Mouse (Mus musculus): ENCODE results near the gene Fam169b.

The Fam169b gene

GRCm38 (mm10) chr7:68318006-68318788 is 44.6 kb downstream of the Fam169b start:
- DNase-seq (ENCODE audit: low read depth, low spot score): no peak

GRCm38 (mm10) chr7:68318979-68319378 is 45.3 kb downstream of the Fam169b start:
- DNase-seq (ENCODE audit: low read depth, low spot score): no peak

- no peak for DNase-seq (ENCODE audit: low read depth, low spot score)
Measured at GRCm38 (mm10) chr7:68320078-68320810, 46.6 kb downstream of the Fam169b start.

DNA sequence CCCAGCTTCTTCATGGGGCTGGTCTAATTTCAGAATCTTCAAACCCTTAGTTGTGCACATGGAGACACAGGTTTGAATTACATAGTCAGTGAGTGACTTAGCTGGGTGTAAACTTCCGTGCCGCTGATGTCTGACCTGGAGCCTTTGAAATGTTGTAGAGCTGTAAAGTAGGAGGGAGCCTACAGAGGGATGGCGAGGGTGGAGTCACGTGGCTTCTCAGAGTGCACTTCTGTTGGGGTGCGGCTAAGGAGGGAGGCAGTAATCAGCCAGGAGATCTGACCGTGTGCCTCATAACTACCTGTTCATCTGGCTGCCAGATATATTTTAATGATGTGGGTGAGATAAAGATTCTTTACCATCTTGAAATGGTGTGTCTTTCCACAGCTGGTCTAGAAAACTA is 49.4 kb downstream of the Fam169b start:
- DNase-seq (ENCODE audit: low read depth, low spot score): no peak

DNA sequence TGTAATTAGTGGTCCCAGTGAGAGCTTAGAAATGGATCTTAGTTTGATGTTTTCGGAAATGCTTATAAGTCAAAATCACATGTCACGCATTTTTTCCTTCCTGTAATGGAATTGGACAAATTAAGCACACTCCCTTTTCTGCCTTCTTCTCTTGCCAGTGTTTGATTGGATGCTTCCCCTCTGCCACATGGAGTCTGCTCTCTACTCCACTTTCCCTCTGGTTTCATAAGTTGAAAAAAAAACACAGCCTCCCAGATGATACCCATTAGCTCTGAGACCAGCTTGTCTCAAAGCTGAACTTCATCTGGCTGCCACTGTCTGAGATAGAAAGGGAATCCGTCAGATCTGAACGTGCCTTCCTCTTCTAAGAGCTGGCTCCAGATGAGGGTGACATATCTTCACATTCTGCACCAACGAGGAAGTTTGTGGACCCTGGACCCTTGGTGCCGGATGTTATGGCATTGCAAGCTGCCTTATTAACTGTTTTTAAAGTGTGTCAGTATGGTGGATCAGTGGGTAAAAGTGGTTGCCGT is 52.6 kb downstream of the Fam169b start:
- DNase-seq (ENCODE audit: low read depth, low spot score): no peak

DNA sequence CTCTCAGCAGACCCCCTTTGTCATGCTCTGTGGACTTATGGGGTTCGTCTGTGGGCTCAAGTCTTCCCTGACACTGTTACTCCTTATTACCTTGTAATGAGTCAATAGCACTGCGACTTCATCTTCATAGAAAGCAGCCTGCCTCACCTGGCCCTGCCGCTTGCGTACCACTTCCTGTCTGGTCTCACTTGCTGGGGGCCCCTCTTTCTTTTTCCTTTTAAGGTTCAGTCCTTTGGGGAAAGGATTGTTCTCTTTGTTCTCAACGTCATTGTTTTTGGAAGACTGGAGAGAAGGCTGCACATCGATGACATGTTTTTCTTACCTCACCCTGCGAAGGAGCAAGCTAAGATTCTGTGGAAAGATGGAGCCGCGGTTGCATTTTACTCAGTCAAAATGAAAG is 55.4 kb downstream of the Fam169b start:
- no peak for DNase-seq (ENCODE audit: low read depth, low spot score)

DNA sequence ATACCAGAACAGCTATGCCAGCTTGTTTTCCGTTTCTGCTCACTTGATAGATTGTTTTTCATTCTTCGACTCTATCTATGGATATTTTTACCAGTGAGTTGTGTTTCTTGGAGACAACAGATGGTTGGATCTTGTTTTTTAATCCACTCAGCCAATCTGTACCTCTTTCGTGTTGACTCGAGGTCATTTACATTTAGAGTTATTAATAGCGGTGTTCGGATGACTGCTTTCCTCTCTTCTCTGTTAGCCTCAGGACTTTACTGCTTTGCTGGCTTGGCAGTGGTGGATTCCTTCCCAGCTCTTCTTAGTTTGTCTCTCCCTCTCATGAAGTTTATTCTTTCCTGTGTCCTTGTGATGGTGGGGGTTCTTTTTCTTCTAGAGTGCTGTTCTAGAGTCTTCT is 59.2 kb downstream of the Fam169b start:
- DNase-seq (ENCODE audit: low read depth, low spot score): no peak

DNA sequence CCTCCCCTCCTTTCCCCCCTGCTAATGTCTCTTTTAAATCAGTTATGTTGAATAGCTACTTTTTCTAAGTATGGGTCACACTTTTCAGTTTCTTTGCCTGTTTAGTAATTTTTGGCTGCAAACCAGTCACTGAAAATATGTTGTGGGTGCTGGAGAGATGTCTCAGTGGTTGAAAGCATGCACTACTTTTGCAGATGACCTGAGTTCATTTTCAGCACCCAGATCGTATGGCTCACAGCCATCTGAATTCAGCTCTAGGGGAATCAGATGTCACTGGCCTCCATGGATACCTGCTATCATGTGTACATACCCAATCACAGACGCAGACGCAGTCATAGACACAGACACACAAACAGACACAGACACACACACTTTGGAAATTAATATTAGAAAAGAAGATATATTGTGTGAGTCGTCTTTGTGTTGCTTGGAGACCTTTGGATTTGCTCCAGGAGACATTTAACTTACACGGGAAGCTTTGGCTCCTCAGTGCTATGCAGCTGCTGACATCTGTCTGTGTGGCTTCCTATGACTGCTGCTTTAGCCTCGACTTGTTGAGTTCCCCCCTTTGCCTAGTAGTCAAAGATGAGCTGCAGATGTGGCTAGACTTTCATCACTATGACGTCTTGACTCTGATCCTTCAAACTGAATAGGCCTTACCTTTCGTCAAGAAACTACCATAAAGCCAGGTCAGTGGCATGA is 63.6 kb downstream of the Fam169b start:
- no peak for DNase-seq (ENCODE audit: low read depth, low spot score)

DNA sequence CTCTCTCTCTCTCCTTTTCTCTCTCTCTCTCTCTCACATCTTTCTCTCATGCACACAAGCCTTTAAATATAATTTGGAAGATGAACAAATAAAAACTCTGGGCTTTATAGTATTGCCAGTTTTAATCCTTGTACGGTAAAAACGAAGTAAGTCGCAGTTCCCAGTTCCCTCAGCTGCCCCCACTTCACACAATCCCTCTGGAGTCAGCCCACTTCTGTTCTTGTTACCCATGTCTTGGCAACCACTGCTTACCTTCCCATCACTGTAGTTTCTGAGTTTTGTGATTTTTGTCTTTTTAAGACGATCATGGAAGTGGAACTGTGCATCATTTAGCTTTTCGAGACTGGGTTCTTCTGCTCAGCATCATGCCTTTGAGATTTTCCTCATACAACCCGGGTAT is 65.0 kb downstream of the Fam169b start:
- DNase-seq (ENCODE audit: low read depth, low spot score): peak; percentile 40

DNA sequence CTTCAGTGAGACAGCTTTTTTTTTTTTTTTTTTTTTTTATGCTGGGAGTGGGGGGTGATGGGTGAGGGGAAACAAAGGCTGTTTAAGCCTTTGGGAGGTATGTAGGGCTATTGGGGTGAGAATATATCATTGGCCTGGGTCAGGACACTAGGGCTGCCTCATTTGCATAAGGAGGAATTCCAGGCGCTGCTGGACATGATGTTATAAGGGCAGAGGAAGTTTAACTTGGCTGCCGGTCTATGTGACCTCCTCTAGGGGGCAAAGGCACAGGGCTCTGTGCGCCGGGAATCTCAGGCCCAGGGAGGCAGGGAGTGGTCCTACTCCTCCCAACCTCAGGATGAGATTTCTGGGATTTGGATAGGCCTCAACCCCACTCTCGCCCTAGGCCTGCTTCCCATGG is 70.9 kb downstream of the Fam169b start:
- no peak for DNase-seq (ENCODE audit: low read depth, low spot score)

- no peak for DNase-seq (ENCODE audit: low read depth, low spot score)
Measured at GRCm38 (mm10) chr7:68345963-68346362, 72.3 kb downstream of the Fam169b start.

DNA sequence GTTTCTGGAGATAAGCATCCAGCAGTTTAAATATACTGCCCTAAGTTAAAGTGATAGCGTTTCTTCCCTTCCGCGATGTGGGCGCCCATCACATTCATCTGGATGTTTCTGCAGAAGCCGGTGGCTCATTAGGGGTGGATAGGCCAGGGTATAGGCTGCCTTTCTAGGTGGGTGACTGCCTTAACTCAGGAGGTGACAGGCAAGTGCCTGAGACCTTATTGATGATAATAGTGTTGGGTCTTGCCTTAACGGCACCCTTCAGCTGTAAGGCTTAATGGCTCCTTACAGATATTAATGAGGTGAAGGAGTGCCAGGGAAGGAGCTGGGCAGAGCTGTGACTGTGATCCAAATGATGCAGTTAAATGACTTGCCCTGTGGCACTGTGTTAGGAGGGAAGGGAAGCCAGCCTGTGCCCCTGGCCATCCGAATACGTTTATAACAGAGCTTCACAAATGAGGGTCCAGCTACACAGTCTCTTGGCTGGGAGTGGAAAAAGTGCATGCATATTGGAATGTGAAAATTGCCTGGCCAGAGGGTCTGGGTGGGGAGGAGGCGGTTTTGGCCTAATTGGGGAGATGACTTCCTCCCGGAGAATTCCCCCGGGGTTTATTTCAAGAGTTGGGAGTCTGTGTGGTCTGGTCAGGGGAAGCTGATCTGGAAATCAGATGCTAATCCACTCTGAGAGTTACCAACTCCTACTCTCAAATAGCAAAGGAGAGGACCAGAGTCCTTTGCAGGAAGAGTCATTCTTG is 81.9 kb downstream of the Fam169b start:
- no peak for DNase-seq (ENCODE audit: low read depth, low spot score)

GRCm38 (mm10) chr7:68357407-68357806 is 83.8 kb downstream of the Fam169b start:
- peak; percentile 58 for DNase-seq (ENCODE audit: low read depth, low spot score)

DNA sequence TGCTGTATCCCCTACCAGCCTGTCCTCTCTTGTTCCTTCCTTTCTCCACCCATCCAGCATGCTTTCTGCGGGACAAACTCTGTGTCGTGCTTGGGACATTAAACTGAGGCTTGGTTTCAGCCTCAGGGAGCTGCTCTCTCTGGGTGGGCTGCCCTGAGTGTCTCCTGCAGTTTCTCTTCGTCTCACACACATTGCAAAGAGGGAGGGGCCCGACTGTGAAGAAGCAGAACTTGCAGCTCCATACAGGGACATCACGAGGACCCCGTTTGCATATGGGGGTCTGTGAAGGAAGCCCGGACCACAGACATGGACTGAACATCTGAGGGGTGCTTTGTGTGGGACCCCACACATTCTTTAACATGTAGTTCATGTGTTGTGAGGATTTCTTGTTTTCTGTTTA is 89.0 kb downstream of the Fam169b start:
- no peak for DNase-seq (ENCODE audit: low read depth, low spot score)

DNA sequence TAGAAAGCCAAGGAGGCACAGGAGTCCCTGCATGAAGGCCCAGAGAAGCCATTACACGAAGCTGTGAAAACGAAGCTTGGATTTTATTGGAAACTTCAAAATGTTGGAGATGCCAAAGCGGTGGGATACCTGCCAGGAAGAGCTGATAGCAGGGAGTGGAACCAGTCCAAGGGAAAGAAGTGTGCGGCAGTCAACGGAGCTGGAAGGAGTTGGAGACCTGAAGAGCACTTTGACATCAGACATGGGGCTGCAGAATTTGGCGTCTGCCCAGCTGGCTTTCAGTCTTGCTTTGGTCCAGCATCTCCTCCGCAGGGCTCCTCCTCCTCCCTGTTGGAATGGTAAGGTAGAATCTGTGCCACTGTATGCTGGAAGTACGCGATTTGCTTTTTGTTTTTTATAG is 92.1 kb downstream of the Fam169b start:
- DNase-seq (ENCODE audit: low read depth, low spot score): peak; percentile 10

DNA sequence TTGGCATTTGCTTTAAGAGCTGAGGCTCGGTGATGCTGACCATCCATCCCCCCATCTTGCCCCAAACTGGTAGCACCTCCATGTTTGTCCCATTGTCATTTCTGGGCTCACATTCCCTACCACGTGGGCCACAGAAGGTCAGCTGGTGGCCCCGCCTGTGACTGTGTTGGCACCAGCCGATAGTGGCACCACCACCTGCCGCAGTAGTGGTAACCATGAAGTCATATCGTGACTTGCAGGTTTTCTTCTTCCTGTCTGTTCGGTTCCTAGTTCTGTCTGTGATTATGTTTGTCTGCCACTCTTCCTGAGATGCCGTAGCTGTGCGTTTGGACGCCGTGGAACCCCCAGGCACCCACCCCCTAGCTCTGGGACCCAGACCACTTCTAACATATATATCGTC is 95.3 kb downstream of the Fam169b start:
- no peak for DNase-seq (ENCODE audit: low read depth, low spot score)

- peak; percentile 15 for DNase-seq (ENCODE audit: low read depth, low spot score)
Measured at GRCm38 (mm10) chr7:68369694-68370093, 96.1 kb downstream of the Fam169b start.

GRCm38 (mm10) chr7:68374109-68374857 is 100.6 kb downstream of the Fam169b start:
- peak; percentile 57 for DNase-seq (ENCODE audit: low read depth, low spot score)

DNA sequence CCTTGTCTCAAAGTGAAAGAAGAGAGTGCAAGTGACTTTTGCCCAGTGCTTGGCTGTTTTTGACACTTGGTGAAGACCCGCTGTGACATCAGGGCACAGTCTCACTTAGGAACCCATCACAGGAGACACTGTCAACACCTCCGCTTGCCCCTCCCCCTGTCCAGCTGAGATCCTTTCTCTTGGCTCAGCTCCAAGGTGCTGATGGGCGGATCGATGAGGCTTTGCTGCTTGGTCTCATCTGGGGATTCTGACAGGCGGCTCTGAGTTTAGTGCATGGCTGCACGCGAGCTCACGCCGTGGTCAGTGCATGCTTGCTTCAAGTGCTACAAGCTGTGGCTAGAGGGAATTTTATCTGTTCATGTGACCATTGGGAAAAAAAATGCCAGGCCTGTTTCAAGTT is 108.5 kb downstream of the Fam169b start:
- no peak for DNase-seq (ENCODE audit: low read depth, low spot score)

- DNase-seq (ENCODE audit: low read depth, low spot score): no peak
Measured at GRCm38 (mm10) chr7:68386767-68387166, 113.1 kb downstream of the Fam169b start.
